Mouse (Mus musculus) liver, embryonic 14.5 days (tissue): ENCODE data around the gene Iqschfp. TPM values are rescaled to one million over a fixed set of nuclear protein-coding genes. Genes with fewer than 3 reads are reported as not detected.

Source experiments
- ATAC-seq: fragments of 200-750 bp; cut with Nextera tagmentation; 2 replicates; pipeline ENCODE4 v1.8.0; 2017; ENCODE audit warnings: moderate number of reproducible peaks, mild to moderate bottlenecking, moderate library complexity; ENCODE audit not compliant: insufficient read depth
- DNase-seq, 3 experiments: peaks; one replicate each; pipeline ENCODE4 v3.0.0-alpha.2; 2012 to 2013; ENCODE audit warnings: low read depth in 3 of 3, low spot score in 3 of 3
- H3K27ac ChIP-seq: fragments of 300-500 bp; sonication (generic); 2 replicates; pipeline ENCODE4 v1.5.1; 2014; ENCODE audit warnings: moderate library complexity, mild to moderate bottlenecking, control low read depth, inconsistent platforms
- H3K27me3 ChIP-seq: fragments of 300-500 bp; sonication (generic); 2 replicates; pipeline ENCODE4 v1.6.1; 2014; ENCODE audit warnings: mild to moderate bottlenecking, low read length, moderate library complexity; ENCODE audit not compliant: control insufficient read depth, insufficient read depth
- H3K36me3 ChIP-seq: fragments of 300-500 bp; sonication (generic); replicated peaks from 2 replicates; pipeline ENCODE4 v1.6.1; 2014; ENCODE audit warnings: low read depth; ENCODE audit not compliant: control insufficient read depth, insufficient read depth
- H3K4me1 ChIP-seq, 2 experiments: fragments of 200-500 bp in 1 of 2; fragments of 300-500 bp in 1 of 2; sonication (generic) in 1 of 2; replicated peaks; 2 replicates each; pipeline ENCODE4 v1.6.1; 2012 to 2014; ENCODE audit warnings: antibody characterized with exemption in 1 of 2, inconsistent platforms in 1 of 2, low read length in 1 of 2; ENCODE audit not compliant: control insufficient read depth in 2 of 2, insufficient read depth in 2 of 2
- H3K4me2 ChIP-seq: fragments of 300-500 bp; sonication (generic); 2 replicates; pipeline ENCODE4 v1.6.1; 2014; ENCODE audit warnings: low read depth, mild to moderate bottlenecking, control low read depth, moderate library complexity
- H3K4me3 ChIP-seq, 2 experiments: fragments of 200-500 bp in 1 of 2; fragments of 300-500 bp in 1 of 2; sonication (generic) in 1 of 2; 2 replicates each; pipeline ENCODE4 v1.5.1; 2012 to 2014; ENCODE audit warnings: low read depth in 2 of 2, low read length in 2 of 2, mild to moderate bottlenecking in 2 of 2, control low read depth in 1 of 2, inconsistent platforms in 1 of 2, moderate library complexity in 1 of 2; ENCODE audit not compliant: insufficient read depth in 1 of 2
- H3K9ac ChIP-seq: fragments of 300-500 bp; sonication (generic); replicated peaks from 2 replicates; pipeline ENCODE4 v1.6.1; 2014; ENCODE audit warnings: mild to moderate bottlenecking, control low read depth, moderate library complexity
- H3K9me3 ChIP-seq: fragments of 300-500 bp; sonication (generic); 2 replicates; pipeline ENCODE4 v1.6.1; 2016; ENCODE audit warnings: low read length, mixed read lengths; ENCODE audit not compliant: control insufficient read depth
- CTCF ChIP-seq: IDR thresholded peaks from 2 replicates; pipeline ENCODE4 v1.5.1; 2016; ENCODE audit warnings: antibody characterized with exemption, low read depth, control low read depth
- EP300 ChIP-seq: IDR thresholded peaks from 2 replicates; pipeline ENCODE4 v1.6.1; 2016; ENCODE audit warnings: antibody characterized with exemption, low read depth
- WGBS: fragments of 180-500 bp; shearing (Covaris S2); extraction: QIAGEN DNeasy Blood & Tissue Kit; methylation state at CpG from one replicate; pipeline ENCODE4 v1.1.7; 2014; ENCODE audit not compliant: insufficient replicate concordance; 5-methylcytosine and 5-hydroxymethylcytosine counted together
- polyA plus RNA-seq, 2 experiments: library from polyadenylated mRNA; depleted of rRNA in 1 of 2; stranded (reverse) in 1 of 2; unstranded in 1 of 2; fragments of >200 nt; fragmentation: Nextera tagmentation in 1 of 2; extraction: Ambion mirVana in 1 of 2; gene quantifications; 2 replicates each; pipeline versions ENCODE4 v1.2.1 to v1.2.3; 2012 to 2014

Gene Iqschfp
- polyA plus RNA-seq, 2 experiments = not detected

DNA sequence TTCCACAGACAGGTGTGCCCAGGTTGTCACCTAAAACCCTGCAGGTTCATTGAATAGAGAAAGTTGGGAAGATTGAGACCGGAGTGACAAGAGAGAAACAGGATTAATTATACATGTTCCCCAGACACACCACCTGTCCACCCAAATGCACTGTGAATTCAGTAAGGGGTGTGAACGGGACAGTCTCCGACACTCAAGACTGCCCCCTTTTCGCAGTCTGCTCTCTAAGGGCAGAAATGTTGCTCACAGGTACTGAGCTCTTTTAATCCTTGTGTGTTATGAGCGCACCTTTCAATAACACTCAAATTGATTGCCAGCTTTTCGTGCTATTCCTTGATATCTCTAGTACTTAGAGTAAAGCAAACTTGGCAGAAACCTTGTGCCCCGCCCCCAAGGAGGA, 460.9 kb downstream of the Iqschfp start:
- Histone ChIP-seq H3K4me1 (no peaks in the 10 kb centered on the region), H3K27me3 (no peaks in the 10 kb centered on the region), H3K9ac (no peak overlapping the region), H3K27ac (no peak overlapping the region), H3K9me3 (no peaks in the 10 kb centered on the region), H3K4me2 (no peak overlapping the region), H3K4me3 (no peak overlapping the region), H3K36me3 (no peaks in the 10 kb centered on the region)
- DNase-seq (no peak), ATAC-seq (no peak)
- TF ChIP-seq CTCF (no peak), EP300 (no peak)
- 71% methylated on average over 7 of the region's 7 CpGs for WGBS

DNA sequence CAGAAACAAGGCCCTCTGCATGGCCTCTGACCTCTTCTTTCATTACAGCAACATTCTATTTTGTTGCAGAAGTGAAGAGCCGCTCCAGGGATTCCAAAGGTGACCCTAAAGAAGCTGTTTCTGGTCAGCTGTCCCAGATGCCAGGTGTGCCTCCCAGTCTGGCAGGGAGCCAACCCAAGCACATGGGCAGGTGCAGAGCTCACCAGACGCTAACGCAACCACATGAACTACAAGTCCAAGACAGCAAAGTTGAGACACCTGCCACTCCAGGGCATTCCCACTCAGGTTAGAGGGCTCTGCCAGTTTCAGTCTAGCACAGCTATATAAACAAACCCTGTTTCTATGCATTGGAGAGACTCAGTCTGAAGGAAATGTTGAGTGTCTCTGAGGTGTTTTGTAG, 461.5 kb downstream of the Iqschfp start:
- no peak for ATAC-seq
- Histone ChIP-seq H3K4me3 (no peak overlapping the region), H3K4me2 (no peak overlapping the region), H3K27ac (no peak overlapping the region), H3K9ac (no peak overlapping the region), H3K4me1 (no peaks in the 10 kb centered on the region), H3K36me3 (no peaks in the 10 kb centered on the region), H3K9me3 (no peaks in the 10 kb centered on the region), H3K27me3 (no peaks in the 10 kb centered on the region)
- WGBS = 64% methylated on average over 3 of the region's 3 CpGs
- DNase-seq = no peak
- TF ChIP-seq CTCF (no peak), EP300 (no peak)

DNA sequence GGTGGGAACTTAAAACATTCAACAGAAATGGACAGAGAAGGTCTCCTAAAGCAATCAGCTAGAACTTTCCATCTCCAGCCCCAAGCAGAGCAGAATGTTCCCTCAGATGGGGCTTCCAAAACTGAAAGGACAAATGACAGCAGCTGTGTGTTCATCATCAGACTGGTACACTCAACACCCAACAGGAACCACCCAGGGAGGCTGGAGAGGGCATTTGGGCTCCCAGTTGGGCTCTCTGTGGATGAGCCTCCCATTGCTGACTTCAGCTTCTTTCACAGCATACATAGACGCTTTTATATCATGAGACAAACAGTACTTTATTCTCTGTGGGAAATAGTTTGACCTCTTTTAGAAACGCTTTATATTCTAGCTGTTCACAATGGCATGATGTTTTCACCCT, 464.5 kb downstream of the Iqschfp start:
- Histone ChIP-seq H3K4me3 (no peak overlapping the region), H3K9me3 (no peaks in the 10 kb centered on the region), H3K27ac (no peak overlapping the region), H3K9ac (no peak overlapping the region), H3K4me2 (no peak overlapping the region), H3K4me1 (no peaks in the 10 kb centered on the region), H3K36me3 (no peaks in the 10 kb centered on the region), H3K27me3 (no peaks in the 10 kb centered on the region)
- ATAC-seq (no peak), DNase-seq (no peak)
- 43% methylated on average over 2 of the region's 2 CpGs for WGBS
- no peak for TF ChIP-seq CTCF

DNA sequence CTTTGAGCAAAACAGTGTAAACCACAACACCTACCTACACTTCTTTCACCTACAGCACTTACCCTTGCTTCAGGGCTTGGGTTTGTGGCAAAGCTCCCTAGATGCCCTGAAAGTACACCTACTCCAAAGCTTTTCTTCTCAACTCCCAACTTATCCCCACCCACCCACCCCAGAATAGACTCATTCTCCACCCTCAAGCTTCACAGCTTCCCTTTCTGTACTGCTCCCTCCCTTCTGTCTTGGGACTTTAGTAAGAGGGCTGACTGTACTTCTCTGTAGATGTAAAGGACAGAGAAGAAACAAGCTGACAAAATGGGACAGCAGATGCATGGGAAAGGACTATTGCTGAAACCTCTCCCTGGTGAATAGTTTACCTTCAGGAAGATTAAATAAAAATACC, 476.0 kb downstream of the Iqschfp start:
- H3K36me3 ChIP-seq = no peaks in the 10 kb centered on the region
- H3K27ac ChIP-seq = no peak overlapping the region
- no peak overlapping the region for H3K4me3 ChIP-seq
- DNase-seq (no peak), ATAC-seq (no peak)
- no peaks in the 10 kb centered on the region for H3K9me3 ChIP-seq
- TF ChIP-seq EP300 = no peak
- no peaks in the 10 kb centered on the region for H3K4me1 ChIP-seq
- no peak overlapping the region for H3K4me2 ChIP-seq
- H3K9ac ChIP-seq = no peak overlapping the region
- H3K27me3 ChIP-seq = no peaks in the 10 kb centered on the region

DNA sequence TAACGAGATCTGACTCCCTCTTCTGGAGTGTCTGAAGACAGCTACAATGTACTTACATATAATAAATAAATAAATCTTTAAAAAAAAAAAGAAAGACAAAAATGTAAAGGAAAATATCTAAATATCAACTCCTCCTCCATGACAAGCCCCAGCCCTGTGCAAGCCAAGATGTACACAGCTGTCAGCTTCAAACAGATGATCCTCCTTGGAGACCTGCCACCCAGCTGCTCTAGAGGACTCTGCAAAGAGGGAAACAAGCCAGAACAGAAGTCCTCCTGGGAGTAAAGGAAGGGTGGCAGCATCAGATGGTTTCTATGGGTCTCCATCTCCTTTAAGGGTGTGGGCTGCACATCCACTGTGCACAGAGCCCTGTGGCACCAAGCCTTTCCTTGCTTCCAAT, 480.9 kb downstream of the Iqschfp start:
- Histone ChIP-seq H3K9me3 (no peaks in the 10 kb centered on the region), H3K4me1 (no peaks in the 10 kb centered on the region), H3K27me3 (no peaks in the 10 kb centered on the region), H3K36me3 (no peaks in the 10 kb centered on the region), H3K9ac (no peak overlapping the region), H3K4me3 (no peak overlapping the region), H3K4me2 (no peak overlapping the region), H3K27ac (no peak overlapping the region)
- no CpG with 5 or more reads among the region's 1 CpGs for WGBS
- DNase-seq (no peak), ATAC-seq (no peak)
- TF ChIP-seq CTCF (no peak), EP300 (no peak)

DNA sequence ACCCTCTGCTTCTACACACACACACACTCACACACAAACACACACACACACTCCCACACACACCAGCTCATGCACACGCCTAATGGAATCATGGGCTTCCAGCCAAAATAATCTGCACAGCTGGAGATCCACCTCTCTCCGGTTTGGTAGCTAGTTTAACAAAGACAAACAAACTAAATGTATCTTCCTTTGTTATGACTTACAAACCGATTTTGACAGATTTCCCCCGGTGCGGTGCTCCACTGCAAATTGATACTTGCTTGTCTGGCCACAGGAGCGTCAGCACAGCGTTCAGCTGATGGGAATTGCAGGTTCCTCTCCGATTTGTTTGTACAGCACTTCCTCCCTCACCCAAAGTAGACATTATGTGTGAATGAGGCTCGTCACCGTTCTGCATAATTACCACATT, 483.1 kb downstream of the Iqschfp start:
- no peaks in the 10 kb centered on the region for H3K36me3 ChIP-seq
- H3K4me1 ChIP-seq = no peaks in the 10 kb centered on the region
- TF ChIP-seq CTCF (no peak), EP300 (no peak)
- no peak overlapping the region for H3K4me3 ChIP-seq
- H3K27ac ChIP-seq = no peak overlapping the region
- H3K9ac ChIP-seq = no peak overlapping the region
- no peaks in the 10 kb centered on the region for H3K9me3 ChIP-seq
- ATAC-seq (no peak), DNase-seq (no peak)
- no peak overlapping the region for H3K4me2 ChIP-seq
- H3K27me3 ChIP-seq = no peaks in the 10 kb centered on the region
- 29% methylated on average over 10 of the region's 10 CpGs for WGBS
